Mouse (Mus musculus): ENCODE measurements around the gene Mad1l1. TPM values are rescaled to one million over a fixed set of nuclear protein-coding genes. Genes with fewer than 3 reads are reported as not detected.
"Not testable (repeated sequence)": the region's sequence is repeated elsewhere in the genome, so short reads cannot be mapped to it uniquely, and the experiment has no call there.

Mad1l1 gene
- 51.5 TPM for polyA plus RNA-seq (2012; fragmentation: generic; extraction: Trizol)
- long read RNA-seq, experiment 1, transcript Mad1l1-201 (18 exons, 2,640 nt): major isoform, 16 of 33 reads
- long read RNA-seq, experiment 1, partial matches to known transcripts: 2 of 33 reads
- long read RNA-seq, experiment 1, other reads (novel, unspliced or antisense): 15 of 33 reads
- long read RNA-seq, experiment 2, transcript Mad1l1-201 (18 exons, 2,640 nt): major isoform, 377 of 587 reads
- long read RNA-seq, experiment 2, partial matches to known transcripts: 14 of 587 reads
- long read RNA-seq, experiment 2, other reads (novel, unspliced or antisense): 193 of 587 reads

GRCm38 (mm10) chr5:140321042-140321755, at the start of gene Mad1l1, which contains the start of gene Nudt1:
Mad1l1 (minus strand) TSS chr5:140321552.
Nudt1 (plus strand) TSS chr5:140321656.
- TF ChIP-seq FOSL1 (IDR thresholded peaks at IDR 0.05; ENCODE audit: insufficient read depth, low read length, poor library complexity, severe bottlenecking): no peak
- TF ChIP-seq USF1 (IDR thresholded peaks at IDR 0.05; ENCODE audit: low read depth): no peak
- no peak for TF ChIP-seq CTCF (IDR thresholded peaks at IDR 0.05; ENCODE audit: control insufficient read depth, insufficient read depth, insufficient read length)
- TF ChIP-seq MYOG (IDR thresholded peaks at IDR 0.05; ENCODE audit: control insufficient read depth, extremely low read depth, insufficient read length): no peak
- TF ChIP-seq CEBPB (IDR thresholded peaks at IDR 0.05; ENCODE audit: low read depth): no peak
- no peak for TF ChIP-seq MYOD1 (IDR thresholded peaks at IDR 0.05; ENCODE audit: control insufficient read depth, insufficient read length, low read depth)
- no peak for TF ChIP-seq MAX (IDR thresholded peaks at IDR 0.05)
- H3ac ChIP-seq (ENCODE audit: control insufficient read depth, insufficient read length, low read depth): peak within 1 kb of the TSS; percentile 95
- H3K36me3 ChIP-seq (ENCODE audit: control insufficient read depth, insufficient read depth): no peaks in the 10 kb centered on the region
- H3K27me3 ChIP-seq (ENCODE audit: control insufficient read depth, insufficient read depth, insufficient read length): no peaks in the 10 kb centered on the region
- H3K79me2 ChIP-seq (ENCODE audit: control insufficient read depth, insufficient read depth): peaks cover 52% of the 10 kb centered on the region
- peaks cover 40% of the 10 kb centered on the region for H3K79me3 ChIP-seq (ENCODE audit: low read depth)
- peak within 1 kb of the TSS; percentile 82 for H3K4me3 ChIP-seq (ENCODE audit: insufficient read depth, poor library complexity, severe bottlenecking)

DNA sequence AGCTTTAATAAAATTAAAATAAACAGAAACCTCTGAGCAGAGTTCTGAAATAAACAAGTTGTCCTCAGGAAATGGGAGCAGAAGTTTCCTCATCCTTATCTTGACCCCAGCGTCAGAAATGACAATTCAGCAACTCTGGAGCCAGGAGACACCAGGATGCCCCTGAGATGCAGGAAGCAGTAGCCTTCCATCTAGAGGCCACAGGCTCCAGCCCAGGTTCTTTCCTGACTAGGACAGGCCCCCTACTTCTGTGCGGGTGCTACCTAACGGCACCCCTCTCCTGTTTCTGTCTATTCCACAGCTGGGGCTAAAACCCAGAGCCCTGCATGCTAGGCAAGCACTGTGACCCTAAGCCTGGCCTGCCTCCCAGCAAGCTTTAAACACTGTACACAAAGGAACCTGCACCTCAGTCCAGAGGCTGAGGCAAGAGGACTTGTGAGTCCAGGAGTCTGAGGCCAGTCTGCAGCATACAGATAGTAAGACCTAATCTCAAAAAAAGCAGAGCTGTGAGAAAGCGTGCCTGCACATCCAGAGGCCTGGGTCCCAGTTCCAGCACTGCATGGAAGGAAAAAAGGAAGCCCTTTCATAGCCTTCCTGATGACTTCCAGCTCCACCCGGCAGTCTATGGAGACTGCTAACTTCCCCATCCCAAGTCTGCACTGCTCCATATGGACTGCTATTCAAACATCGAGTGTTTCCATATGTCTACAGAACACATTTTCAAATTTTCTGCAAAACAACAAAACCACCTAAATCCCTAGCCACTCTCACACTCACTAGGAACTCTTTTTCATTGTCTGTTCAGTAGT, 49.3 kb upstream of the Mad1l1 start:
- TF ChIP-seq CTCF (IDR thresholded peaks at IDR 0.05; ENCODE audit: control insufficient read depth, insufficient read depth, insufficient read length) (no peak), FOSL1 (IDR thresholded peaks at IDR 0.05; ENCODE audit: insufficient read depth, low read length, poor library complexity, severe bottlenecking) (no peak), USF1 (IDR thresholded peaks at IDR 0.05; ENCODE audit: low read depth) (no peak), CEBPB (IDR thresholded peaks at IDR 0.05; ENCODE audit: low read depth) (no peak), MAX (IDR thresholded peaks at IDR 0.05) (no peak), MYOG (IDR thresholded peaks at IDR 0.05; ENCODE audit: control insufficient read depth, extremely low read depth, insufficient read length) (no peak), MYOD1 (IDR thresholded peaks at IDR 0.05; ENCODE audit: control insufficient read depth, insufficient read length, low read depth) (no peak)
- peaks cover 5% of the 10 kb centered on the region for H3K36me3 ChIP-seq (ENCODE audit: control insufficient read depth, insufficient read depth)
- H3K79me2 ChIP-seq (ENCODE audit: control insufficient read depth, insufficient read depth): peaks cover 96% of the 10 kb centered on the region
- no peak overlapping the region for H3K4me3 ChIP-seq (ENCODE audit: insufficient read depth, poor library complexity, severe bottlenecking)
- no peak overlapping the region for H3ac ChIP-seq (ENCODE audit: control insufficient read depth, insufficient read length, low read depth)
- H3K27me3 ChIP-seq (ENCODE audit: control insufficient read depth, insufficient read depth, insufficient read length): no peaks in the 10 kb centered on the region
- peaks cover 48% of the 10 kb centered on the region for H3K79me3 ChIP-seq (ENCODE audit: low read depth)

GRCm38 (mm10) chr5:140369466-140369865, 48.1 kb upstream of the Mad1l1 start:
- H3K79me3 ChIP-seq (ENCODE audit: low read depth): peaks cover 43% of the 10 kb centered on the region
- peaks cover 96% of the 10 kb centered on the region for H3K79me2 ChIP-seq (ENCODE audit: control insufficient read depth, insufficient read depth)
- no peak overlapping the region for H3K4me3 ChIP-seq (ENCODE audit: insufficient read depth, poor library complexity, severe bottlenecking)
- peaks cover 5% of the 10 kb centered on the region for H3K36me3 ChIP-seq (ENCODE audit: control insufficient read depth, insufficient read depth)
- no peak for TF ChIP-seq CTCF (IDR thresholded peaks at IDR 0.05; ENCODE audit: control insufficient read depth, insufficient read depth, insufficient read length)
- no peak overlapping the region for H3ac ChIP-seq (ENCODE audit: control insufficient read depth, insufficient read length, low read depth)
- no peaks in the 10 kb centered on the region for H3K27me3 ChIP-seq (ENCODE audit: control insufficient read depth, insufficient read depth, insufficient read length)

- H3K4me3 ChIP-seq (ENCODE audit: insufficient read depth, poor library complexity, severe bottlenecking): no peak overlapping the region
- peaks cover 5% of the 10 kb centered on the region for H3K36me3 ChIP-seq (ENCODE audit: control insufficient read depth, insufficient read depth)
- TF ChIP-seq MYOG (IDR thresholded peaks at IDR 0.05; ENCODE audit: control insufficient read depth, extremely low read depth, insufficient read length) (no peak), CTCF (IDR thresholded peaks at IDR 0.05; ENCODE audit: control insufficient read depth, insufficient read depth, insufficient read length) (no peak), MYOD1 (IDR thresholded peaks at IDR 0.05; ENCODE audit: control insufficient read depth, insufficient read length, low read depth) (no peak), MAX (IDR thresholded peaks at IDR 0.05) (no peak), FOSL1 (IDR thresholded peaks at IDR 0.05; ENCODE audit: insufficient read depth, low read length, poor library complexity, severe bottlenecking) (no peak)
- H3K27me3 ChIP-seq (ENCODE audit: control insufficient read depth, insufficient read depth, insufficient read length): no peaks in the 10 kb centered on the region
- peaks cover 40% of the 10 kb centered on the region for H3K79me3 ChIP-seq (ENCODE audit: low read depth)
- no peak overlapping the region for H3ac ChIP-seq (ENCODE audit: control insufficient read depth, insufficient read length, low read depth)
- H3K79me2 ChIP-seq (ENCODE audit: control insufficient read depth, insufficient read depth): peaks cover 94% of the 10 kb centered on the region
These were observed 47.6 kb upstream of the Mad1l1 start for GRCm38 (mm10) chr5:140368926-140369325.

DNA sequence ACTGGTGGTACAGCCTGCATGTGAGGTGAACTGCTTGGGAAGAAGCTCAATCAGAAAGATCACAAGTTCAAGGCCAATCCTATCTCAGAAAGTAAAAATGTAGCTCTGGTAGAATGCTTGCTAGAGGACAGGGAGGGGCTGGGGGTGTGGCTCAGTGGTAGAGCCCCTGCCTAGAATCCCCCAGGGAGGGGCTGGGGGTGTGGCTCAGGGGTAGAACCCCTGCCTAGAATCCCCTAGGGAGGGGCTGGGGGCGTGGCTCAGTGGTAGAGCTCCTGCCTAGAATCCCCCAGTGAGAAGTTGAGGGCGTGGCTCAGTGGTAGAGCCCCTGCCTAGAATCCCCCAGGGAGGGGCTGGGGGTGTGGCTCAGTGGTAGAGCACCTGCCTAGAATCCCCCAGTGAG, 46.8 kb upstream of the Mad1l1 start:
- not testable (repeated sequence) for H3K27me3 ChIP-seq (ENCODE audit: control insufficient read depth, insufficient read depth, insufficient read length); H3ac ChIP-seq (ENCODE audit: control insufficient read depth, insufficient read length, low read depth); H3K4me3 ChIP-seq (ENCODE audit: insufficient read depth, poor library complexity, severe bottlenecking); H3K36me3 ChIP-seq (ENCODE audit: control insufficient read depth, insufficient read depth)
- Histone ChIP-seq H3K79me3 (ENCODE audit: low read depth) (peaks cover 38% of the 10 kb centered on the region), H3K79me2 (ENCODE audit: control insufficient read depth, insufficient read depth) (peaks cover 94% of the 10 kb centered on the region)

Measured in C2C12 (cell line).